Mouse (Mus musculus): Measurements from ENCODE around the gene Bri3.

Gene Bri3

DNA sequence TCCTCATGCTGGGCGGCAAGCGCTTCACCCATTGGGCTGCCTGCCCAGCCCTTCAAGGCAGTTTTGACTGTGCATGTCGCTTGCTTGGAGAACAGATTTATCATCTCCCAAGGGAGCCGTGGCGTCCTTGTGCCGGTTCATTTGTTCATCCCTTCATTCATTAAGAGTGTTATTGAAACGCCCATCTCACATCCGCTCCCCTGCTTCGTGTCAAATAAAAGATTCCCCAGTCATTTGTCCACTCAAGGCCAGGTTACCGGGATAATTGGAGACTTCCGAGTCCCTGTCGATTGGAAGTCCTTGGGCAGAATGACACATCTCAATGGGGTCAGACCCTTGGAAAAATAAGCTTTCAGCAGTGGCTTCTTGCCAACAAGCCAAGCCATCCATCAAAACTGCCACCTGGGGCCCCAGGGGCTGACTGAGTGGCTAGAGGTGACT, 197.6 kb downstream of the Bri3 start:
- peak; percentile 12 for DNase-seq

DNA sequence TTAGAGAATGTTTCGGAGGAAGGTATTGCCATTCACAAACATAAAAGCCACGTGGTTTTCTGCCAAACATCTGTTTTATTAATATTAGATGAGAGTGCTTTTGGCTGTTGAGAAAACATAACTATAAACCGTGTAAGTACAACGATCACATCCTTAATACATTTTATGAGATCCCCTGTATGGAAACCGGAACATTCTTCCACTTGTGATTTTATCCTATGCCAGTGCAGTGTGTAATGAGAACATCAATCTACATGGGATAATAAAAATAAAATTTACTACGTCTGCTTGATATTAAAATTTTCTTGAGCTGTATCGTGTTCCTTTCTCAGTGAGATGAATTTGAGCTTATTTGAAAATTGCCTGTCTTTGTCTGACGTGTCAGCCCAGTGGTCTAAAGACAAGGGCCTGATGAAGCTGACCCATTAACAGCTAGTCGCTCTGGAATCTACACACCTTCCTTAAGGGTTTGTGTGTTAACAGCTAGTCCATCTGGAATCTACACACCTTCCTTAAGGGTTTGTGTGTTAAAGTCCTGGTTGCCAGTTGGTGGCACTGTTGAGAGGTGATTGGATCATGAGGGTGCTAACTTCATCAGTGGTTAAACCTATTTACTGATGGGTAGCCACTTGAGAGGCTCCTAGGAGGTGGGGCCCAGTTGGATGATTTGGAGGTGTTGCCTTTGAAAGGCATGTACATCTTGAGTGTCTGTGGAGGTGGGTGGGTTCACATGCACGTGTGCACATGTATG, 202.4 kb downstream of the Bri3 start:
- peak; percentile 13 for DNase-seq

DNA sequence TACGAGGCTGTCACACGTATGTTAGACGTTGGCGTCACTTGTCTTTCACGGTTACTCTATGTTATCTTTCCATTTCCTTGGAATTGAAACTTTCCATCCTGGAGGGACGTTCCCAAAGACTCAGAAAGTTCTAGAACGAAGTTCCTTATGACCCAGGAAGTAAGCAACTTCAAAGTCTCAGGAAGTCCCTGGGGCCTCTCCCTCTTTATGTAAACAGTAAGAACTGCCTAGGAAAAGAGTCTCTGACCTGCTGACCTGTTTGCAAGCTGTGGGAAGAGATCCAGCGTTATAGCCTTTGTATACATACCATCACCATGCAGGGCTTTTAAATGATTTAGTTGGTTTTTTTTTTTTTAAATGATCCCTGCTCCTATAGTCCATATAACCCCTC, 203.0 kb downstream of the Bri3 start:
- no peak for DNase-seq

DNA sequence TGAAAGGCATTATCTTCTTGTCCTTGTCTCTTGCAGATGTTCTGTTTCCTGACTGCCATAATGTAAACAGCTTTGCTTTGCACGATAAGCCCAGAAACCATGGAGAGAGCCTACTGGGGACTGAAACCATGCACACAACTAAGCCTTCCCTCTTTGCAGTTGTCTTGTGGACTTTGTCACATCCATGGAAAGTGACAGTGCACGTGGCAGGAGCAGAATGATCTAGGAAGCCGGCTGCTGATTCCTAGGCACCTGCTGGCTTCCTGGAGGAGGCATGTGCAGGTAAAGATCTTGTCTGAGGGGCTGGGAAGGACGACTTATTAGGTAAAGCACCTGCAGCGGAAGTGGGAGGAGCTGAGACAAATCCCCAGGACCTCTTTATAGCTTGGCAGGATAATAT, 203.7 kb downstream of the Bri3 start:
- DNase-seq = no peak

DNA sequence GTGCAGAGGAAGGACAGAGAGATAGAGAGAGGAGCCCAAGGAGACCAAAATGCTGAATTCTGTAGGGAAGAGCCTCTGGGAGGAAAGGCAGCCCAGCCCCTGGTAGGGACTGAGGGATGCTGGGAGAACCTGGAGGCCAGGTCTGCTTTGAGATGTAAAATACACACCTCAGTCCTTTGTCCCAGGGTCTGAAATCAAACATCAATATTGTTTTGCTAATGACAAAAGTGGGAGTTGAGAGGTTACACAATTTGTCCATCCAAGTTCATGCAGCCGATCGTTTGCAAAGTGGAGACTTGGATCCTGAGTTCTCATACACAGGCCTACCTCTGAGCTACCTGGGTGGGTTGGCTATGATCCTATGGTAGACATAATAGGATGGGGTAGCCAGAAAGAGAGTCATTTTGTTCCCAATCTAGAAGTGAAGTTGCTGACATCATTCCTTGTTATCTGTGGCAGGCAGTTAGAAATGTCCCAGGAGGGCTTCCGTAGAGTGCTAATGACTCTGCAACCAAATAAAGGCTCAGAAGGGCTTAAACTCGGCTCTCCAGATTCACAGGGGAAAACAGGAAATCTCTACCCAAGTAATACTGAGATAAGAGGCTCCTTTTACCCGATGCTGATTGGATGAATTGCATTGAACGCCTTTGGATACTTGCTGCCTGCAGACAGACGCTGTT, 208.7 kb downstream of the Bri3 start:
- DNase-seq = no peak

DNA sequence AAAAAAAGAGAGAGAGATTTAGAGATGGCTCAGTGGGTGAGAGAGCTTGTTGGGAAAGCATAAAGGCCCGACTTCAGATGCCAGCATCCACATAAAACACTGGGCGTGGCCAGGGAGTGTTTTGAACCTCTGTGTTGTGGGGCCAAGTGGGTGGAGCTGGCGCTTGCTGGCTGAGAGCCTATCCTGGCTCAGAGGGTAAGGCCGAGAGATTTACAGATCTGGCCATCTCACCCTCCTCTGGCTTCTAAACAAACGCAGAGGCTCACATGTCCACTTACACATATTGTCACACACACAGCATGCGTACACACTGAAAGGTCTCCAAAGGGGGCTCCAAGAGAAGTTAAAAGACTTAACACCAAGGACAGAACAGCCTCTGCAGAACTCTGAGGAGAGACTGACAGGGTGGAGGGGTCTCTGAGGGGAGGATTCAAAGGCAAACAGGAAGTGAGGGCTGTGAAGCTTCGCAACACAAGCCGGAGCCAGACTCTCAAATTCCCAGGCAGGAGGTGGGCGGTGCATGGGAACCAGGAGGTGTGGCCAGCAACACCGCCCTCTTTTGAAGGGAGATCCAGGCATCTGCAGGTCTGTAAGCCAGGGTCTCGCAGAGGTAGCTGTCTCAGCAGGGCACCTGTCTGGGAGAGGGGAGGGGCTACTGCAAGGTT, 213.5 kb downstream of the Bri3 start:
- peak; percentile 79 for DNase-seq

DNA sequence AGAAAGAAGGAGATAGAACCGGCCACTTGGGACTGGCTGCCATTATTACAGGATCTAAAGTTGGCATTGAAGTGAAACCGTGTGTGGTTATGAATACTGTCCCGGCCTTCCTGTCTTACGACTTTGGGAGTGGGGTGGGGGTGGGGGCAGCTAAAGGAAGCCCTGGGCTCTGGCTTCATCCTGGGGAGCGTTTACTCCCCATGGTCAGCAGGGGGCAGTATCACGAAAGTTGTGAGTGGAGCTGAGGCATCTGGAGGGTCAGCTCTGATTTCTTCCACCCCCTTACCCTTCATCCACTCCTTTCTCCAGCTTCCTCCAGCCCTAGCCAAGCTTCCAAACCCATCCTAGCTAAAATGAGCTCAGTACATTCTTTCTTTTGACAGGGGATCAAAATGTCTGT, 222.8 kb downstream of the Bri3 start:
- DNase-seq = peak; percentile 51

DNA sequence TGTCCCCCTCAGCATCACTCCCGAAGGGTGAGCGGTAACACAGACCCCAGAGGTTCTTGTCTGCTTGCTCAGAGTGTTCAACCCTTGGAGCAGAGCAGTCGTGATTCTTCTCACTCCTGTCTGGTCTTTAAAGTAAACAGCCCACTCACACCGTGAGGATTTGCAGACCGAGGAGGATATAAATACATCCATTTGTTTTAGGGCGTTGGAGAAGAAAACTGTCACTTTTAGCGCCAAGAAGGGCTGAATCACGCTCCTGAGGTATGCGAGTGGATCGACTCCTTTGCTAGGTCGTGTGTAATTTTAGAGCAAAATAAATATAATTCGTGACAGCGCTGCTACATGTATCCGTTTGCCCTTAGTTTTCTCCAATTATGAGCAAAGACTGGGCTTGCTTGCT, 228.8 kb downstream of the Bri3 start:
- no peak for DNase-seq

DNA sequence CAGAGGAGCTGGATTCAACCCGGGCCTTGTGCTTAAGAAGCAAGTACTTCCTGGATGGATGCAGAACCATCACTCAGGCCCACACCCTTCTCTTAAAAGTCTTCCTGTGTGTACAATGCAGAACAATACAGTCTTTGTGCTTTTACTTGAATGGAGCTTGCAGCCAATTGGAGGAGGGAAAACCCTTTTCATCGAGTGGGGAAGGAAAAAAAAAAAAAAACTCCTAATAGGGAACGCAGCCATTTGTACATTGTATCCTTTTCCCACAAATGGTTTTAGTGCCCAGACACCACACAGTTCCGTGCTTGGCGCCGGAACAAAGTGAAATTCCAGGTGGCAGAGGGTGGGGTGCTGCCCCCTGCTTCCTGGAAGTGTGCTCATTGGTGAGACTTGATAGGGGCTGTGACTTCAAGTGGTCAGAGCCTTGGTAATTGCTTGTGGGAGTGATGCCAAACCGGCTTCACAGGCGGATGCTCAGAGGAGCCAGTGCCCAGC, 235.5 kb downstream of the Bri3 start:
- DNase-seq = peak; percentile 17

DNA sequence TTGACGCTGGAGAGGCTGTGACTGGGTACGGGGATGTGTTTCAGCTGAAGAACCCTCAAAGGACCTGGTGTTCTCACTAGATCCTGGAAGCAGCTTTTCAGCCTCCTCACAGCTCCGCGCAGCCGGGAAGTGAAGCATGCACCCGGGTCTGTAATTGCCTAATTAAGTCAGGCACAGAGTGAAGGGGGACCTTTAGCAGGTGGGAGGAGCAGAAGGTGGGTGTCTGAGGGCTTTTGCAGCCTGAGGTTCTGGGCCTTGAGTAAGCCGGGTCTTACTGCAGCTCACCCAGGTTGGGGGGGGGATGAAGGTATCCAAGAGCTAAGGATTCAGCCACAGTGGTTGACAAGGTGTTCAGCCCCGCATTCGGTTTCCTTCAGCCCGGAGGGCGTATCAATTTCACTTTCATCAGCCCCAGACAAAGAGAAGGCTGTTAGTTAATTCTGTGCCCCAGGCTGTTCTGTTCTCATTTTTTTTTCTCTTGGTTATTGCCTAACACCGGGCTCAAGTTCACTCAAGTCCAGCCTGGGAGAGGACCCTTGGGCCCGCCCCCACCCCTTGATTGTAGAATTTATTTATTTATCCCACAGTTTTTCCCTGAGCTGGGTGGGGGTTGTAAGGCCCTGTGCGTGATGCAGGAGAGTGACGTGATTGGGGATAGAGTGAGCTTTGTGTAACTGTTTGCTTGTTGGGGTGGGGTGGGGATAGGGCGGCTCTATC, 239.6 kb downstream of the Bri3 start:
- peak; percentile 13 for DNase-seq

DNA sequence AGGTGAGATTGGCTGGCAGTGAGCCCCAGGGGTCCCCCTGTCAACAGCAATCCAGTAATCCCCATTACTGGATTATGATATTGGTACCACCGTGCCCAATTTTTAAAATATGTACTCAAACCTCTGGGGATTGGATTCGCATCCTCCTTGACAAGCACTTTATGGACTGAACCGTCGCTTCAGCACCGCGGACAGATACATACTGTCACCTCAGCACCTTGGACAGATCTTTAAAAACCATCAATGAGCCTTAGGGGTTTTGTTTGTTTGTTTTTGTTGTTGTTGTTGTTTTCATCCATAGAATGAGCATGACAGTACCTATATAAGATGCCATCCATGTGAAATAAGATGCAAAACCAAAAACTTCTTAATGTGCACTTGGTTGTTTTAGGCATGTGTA, 247.1 kb downstream of the Bri3 start:
- DNase-seq = peak; percentile 44

Data from embryo, embryonic 11 days (tissue).